Mouse (Mus musculus) heart, adult 2 months (tissue): ENCODE measurements around the gene Mta3.

Source experiments
- CTCF ChIP-seq: fragments of 200-600 bp; IDR thresholded peaks from 2 replicates; pipeline ENCODE4 v1.8.1; 2022; ENCODE audit warnings: antibody characterized with exemption, mild to moderate bottlenecking, moderate library complexity
- EP300 ChIP-seq: fragments of 200-500 bp; IDR thresholded peaks from 2 replicates; pipeline ENCODE4 v1.6.1; 2011; ENCODE audit warnings: low read depth, low read length, control low read depth; ENCODE audit not compliant: insufficient read depth
- POLR2A ChIP-seq: fragments of 200-500 bp; IDR thresholded peaks from 2 replicates; pipeline ENCODE4 v1.6.1; 2011; ENCODE audit warnings: mild to moderate bottlenecking, low read depth, low read length, control low read depth; ENCODE audit not compliant: insufficient read depth

GRCm38 (mm10) chr17:83772110-83772509 lies 66.1 kb downstream of the Mta3 start:
- TF ChIP-seq CTCF (no peak), POLR2A (no peak), EP300 (no peak)
